Mouse (Mus musculus) liver (tissue): ENCODE results near the gene Smyd3.
A peak's percentile ranks its signal among the peaks of the same experiment; 100 is the strongest.

Experiments used
- DNase-seq: peaks from one replicate; pipeline ENCODE4 v3.0.0-alpha.2; 2020; ENCODE audit warnings: mixed read lengths

Smyd3 gene

GRCm38 (mm10) chr1:179004133-179004866 is 513.5 kb downstream of the Smyd3 start:
- no peak for DNase-seq

GRCm38 (mm10) chr1:179003406-179004132 is 514.3 kb downstream of the Smyd3 start:
- DNase-seq, result no peak

GRCm38 (mm10) chr1:178999876-179000528 is 517.8 kb downstream of the Smyd3 start:
- no peak for DNase-seq

GRCm38 (mm10) chr1:178997870-178998269 is 520.0 kb downstream of the Smyd3 start:
- no peak for DNase-seq

DNA sequence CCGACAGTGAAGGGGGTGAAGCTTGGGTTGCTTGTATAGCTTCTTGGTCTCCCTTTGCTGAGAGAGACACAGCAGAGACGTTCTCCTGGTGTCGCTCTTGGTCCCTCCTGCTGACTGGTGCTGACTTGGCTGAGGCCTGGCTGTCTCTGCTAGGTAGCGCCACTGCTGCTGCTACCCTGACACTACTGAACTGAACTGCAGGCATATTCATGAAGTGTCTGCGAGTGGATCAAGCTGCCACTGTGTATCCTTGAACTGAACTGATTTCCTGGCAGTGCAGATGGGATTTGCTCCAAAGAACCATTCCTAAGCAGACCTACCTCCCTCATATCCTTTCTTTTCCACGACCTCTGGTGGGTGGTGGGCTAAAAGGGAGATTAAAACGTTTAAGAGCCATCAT is 523.6 kb downstream of the Smyd3 start:
- no peak for DNase-seq

- no peak for DNase-seq
Observed at GRCm38 (mm10) chr1:178992503-178992902, 525.3 kb downstream of the Smyd3 start.

GRCm38 (mm10) chr1:178991470-178991869 is 526.4 kb downstream of the Smyd3 start:
- no peak for DNase-seq

DNA sequence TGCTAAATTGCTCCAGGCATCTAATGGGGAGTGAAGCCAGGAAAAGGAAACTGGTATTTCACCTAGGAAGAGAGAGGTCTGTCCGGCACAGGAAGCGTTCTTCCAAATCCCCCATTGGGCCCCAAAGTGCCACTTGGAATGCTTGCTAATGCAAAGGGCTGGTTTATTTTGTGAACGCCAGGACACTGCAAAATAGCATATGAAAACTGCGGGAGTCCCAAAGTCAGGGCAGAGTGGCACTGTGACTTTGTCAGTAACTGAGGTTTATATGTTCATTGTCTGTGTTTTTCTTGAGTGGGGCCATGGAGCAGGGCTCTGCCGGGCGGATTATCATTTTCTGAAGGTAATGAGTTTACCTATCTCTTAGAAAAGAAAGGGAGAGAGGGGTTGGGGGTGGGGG is 526.8 kb downstream of the Smyd3 start:
- no peak for DNase-seq

GRCm38 (mm10) chr1:178989485-178989884 is 528.4 kb downstream of the Smyd3 start:
- no peak for DNase-seq

GRCm38 (mm10) chr1:178988176-178988575 is 529.7 kb downstream of the Smyd3 start:
- DNase-seq, result no peak

DNA sequence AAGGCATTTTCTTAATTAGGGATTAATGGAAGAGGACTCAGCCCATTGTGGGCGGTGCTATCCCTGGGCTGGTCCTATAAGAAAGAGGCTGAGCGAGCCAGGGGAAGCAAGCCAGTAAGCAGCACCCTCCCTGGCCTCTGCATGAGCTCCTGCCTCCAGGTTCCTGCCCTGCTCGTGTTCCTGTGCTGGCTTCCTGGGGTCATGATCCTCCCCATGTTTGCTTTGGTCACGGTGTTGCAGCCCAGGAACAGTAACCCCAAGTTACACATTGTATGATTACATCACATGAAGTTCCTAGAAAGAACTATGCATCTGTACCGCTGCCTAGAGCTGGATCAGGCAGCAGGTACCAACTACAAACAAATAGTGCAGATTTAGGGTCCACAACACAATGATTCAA is 536.2 kb downstream of the Smyd3 start:
- no peak for DNase-seq

GRCm38 (mm10) chr1:178980185-178980584 is 537.7 kb downstream of the Smyd3 start:
- no peak for DNase-seq

GRCm38 (mm10) chr1:178978617-178979245 is 539.1 kb downstream of the Smyd3 start:
- DNase-seq, result no peak

DNA sequence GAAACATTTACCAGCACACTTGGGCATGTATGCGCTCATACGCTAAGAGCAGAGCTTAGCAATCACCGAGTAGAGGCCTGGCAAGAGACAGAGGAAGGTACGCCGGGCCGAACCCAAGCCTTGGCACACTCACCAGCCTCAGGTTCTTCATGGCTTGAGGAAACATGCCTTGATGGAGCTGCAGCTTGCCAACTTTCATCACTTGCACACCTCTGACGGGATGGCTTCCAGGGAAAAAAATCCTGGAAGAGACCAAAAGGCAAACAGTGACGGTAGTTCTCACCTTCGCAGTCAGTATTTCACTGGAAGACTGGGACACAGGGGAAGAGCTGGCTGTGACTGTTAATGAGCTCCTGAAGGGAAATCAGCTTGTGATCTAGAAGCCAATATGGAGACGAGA is 545.8 kb downstream of the Smyd3 start:
- DNase-seq, result no peak

DNA sequence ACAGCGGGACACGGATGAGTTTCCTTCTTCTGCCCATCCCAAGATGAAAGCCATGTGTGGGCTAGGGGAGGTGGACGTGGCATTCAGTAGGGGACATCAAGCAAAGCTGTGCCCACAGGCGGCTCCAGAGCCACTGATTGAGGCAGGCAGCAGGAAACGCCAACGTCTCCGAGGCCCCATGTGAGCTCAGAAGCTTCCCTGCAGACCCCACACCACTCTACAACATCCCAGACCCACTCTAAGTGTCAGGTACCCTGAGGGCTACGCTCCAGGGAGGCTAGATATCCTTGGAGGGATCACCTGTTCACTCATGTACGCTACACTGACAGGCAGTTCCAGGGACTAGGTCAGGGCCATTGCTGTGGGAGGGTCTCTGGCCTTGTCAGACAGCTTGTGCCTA is 556.2 kb downstream of the Smyd3 start:
- no peak for DNase-seq

- peak; percentile 74 for DNase-seq
Observed at GRCm38 (mm10) chr1:178960015-178960559, 557.8 kb downstream of the Smyd3 start.

- DNase-seq, result no peak
Observed at GRCm38 (mm10) chr1:178958641-178959040, 559.2 kb downstream of the Smyd3 start.

DNA sequence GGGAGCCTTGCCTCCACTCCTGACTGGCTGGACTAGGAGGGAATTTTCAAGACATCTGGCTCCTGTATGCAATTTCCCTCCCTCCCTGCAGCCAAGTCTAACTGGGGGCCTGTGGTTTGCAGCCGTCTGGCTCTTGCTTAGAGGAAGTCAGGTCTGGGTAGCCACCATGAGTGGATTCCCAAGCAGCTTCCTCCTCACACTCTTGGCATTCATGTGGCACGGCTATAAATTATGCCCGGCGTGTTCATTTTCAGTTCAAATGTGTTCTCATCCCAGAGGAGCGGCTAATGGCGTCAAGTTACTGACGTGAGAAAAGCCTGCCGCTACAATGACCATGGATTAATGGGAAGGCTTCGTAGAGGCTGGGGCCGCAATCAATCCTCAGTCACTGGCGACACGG is 564.9 kb downstream of the Smyd3 start:
- DNase-seq, result no peak

DNA sequence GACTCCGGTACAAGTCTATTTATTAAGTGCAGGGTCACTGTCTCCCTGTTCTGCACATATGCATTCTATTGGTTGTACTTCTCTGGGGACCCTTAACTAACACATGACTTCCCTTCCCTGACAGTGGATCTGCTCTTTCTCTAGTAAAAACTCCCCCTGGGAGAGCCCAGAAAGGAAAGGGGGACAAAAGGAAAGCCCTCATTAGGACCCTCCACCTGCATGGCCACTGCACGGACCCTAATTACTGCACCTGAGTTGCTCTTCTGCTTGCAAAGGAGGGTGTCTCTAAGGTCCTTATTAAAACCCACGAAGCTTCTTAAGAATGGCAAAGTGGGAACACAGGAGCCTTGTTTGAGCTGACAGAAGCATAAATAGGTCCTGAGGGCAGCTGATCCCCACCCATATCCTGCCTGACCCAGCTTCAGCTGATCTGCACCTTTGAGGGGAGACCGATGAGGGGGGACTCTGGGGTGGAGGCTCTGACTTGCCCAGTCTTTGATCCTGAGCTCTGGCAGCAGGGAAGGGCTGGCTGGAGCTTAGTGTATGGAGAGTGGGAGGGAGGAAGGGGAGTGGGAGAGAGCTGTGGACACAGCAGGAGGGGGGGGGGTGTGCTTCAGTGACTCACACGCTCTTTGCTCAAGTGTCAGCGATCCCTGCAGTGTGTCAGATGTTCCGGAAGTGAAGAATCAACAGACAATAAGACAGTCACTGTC is 575.4 kb downstream of the Smyd3 start:
- no peak for DNase-seq

DNA sequence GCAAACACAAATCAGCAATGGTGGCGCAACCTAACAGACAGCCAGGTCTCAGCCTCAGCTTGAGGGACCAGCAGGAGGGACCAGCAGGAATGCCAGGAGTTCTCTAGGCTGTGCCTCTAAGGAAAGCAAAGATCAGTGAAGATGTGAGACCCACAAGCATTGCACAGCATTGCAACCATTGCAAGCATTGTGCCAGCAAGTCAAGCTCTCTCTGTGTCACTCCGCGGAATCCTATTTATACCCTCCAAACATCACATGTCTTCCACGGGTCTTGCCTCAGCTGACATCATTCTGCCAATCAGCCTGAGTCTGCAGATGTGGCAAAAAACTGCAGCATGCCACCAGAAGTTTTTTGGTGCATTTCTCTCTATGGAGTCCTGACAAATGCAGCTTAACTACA is 577.5 kb downstream of the Smyd3 start:
- no peak for DNase-seq

- no peak for DNase-seq
Observed at GRCm38 (mm10) chr1:178936976-178937375, 580.9 kb downstream of the Smyd3 start.

GRCm38 (mm10) chr1:178936457-178936856 is 581.4 kb downstream of the Smyd3 start:
- no peak for DNase-seq
